Comparison of ENCODE assay signal across 10 mouse cellular contexts in the genomic region with DNA sequence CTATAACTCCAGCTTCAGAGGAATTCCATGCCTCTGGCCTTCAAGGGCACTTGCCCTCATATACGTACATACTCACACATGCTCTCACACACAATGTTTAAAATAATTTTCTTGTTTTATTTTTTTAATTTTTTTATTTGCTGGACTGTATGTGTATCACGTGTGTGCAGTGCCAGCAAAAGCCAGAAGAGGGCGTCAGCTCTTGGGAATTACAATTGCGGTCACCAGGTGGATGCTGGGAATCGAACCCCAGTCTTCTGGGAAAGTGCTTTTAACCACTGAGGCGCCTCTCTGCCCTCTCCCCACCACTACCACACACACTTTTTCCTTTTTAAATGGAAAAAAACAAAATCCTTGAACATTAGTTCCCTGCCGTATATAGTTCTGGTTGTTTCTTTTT. TPM values are rescaled to one million over a fixed set of nuclear protein-coding genes. Genes with fewer than 3 reads are reported as not detected.
DNase-seq lines count a peak whose midpoint lies in the region; ATAC-seq and TF ChIP-seq lines count a peak whose summit lies in the region.
"Had no signal": no experiment of that assay in that cellular context is flagged by ENCODE, and none has a peak within 500 bp of the region (broad histone marks: within the 10 kb centered on the region; RNA-seq: fewer than 3 reads in every experiment).

No protein-coding gene starts in this region.

- H3K27me3 ChIP-seq in heart, embryonic 14.5 days (ENCODE audit: control insufficient read depth, insufficient read depth, low read length): peaks cover 41% of the 10 kb centered on the region
- peaks cover 78% of the 10 kb centered on the region for H3K27me3 ChIP-seq in hindbrain, embryonic 10.5 days (ENCODE audit: insufficient read depth, poor library complexity, severe bottlenecking)
- peaks cover 4% of the 10 kb centered on the region; the same call in 1 of the 2 replicates for H3K27me3 ChIP-seq in midbrain, postnatal 0 days (ENCODE audit: insufficient read depth, low read length)

- H3K9ac ChIP-seq in heart, embryonic 14.5 days (ENCODE audit: low read length): peak overlapping the region; percentile 54; the same call in 1 of the 2 replicates
- no peak overlapping the region for H3K9ac ChIP-seq in midbrain, postnatal 0 days (replicated peaks; ENCODE audit: low read length, poor library complexity, severe bottlenecking)

- ATAC-seq in heart, embryonic 14.5 days (ENCODE audit: insufficient number of reproducible peaks, insufficient read depth, low FRiP score, low read depth): no peak
- no peak for ATAC-seq in midbrain, postnatal 0 days (ENCODE audit: low FRiP score)
- ATAC-seq: inflammation-experienced regulatory T-cells, adult 6 months had no signal

- DNase-seq in heart, postnatal 25 days (ENCODE audit: low spot score): no peak
- peak; percentile 65 for DNase-seq in cerebellum, adult 9-11 months
- DNase-seq in hindbrain, embryonic 10.5 days (ENCODE audit: low spot score): no peak
- no peak for DNase-seq in midbrain, postnatal 0 days (ENCODE audit: low spot score)
- DNase-seq in gastrocnemius, postnatal 10 days: no peak
- no peak for DNase-seq in lung, adult 2 months
- no peak for DNase-seq in ovary, adult 18-20 months (ENCODE audit: low spot score)

- no peaks in the 10 kb centered on the region for H3K36me3 ChIP-seq in heart, embryonic 14.5 days (ENCODE audit: control insufficient read depth, insufficient read depth, low read length)
- no peaks in the 10 kb centered on the region for H3K36me3 ChIP-seq in hindbrain, embryonic 10.5 days
- H3K36me3 ChIP-seq in midbrain, postnatal 0 days (ENCODE audit: insufficient read depth, low read length): no peaks in the 10 kb centered on the region

- peak overlapping the region in 1 of 2 experiments; percentile 51; a peak in 1 of 4 replicates for H3K4me3 ChIP-seq in heart, embryonic 14.5 days (ENCODE audit: control insufficient read depth in 1 of 2, insufficient read depth in 1 of 2, low read depth in 1 of 2, low read length in 2 of 2)
- H3K4me3 ChIP-seq in hindbrain, embryonic 10.5 days: peak overlapping the region; percentile 69; the same call in 1 of the 2 replicates
- peak overlapping the region; percentile 54 for H3K4me3 ChIP-seq in midbrain, postnatal 0 days (ENCODE audit: low read depth, low read length)
- no peak overlapping the region for H3K4me3 ChIP-seq in lung, adult 2 months (replicated peaks; ENCODE audit: extremely low read depth, low read depth, low read length)

- TF ChIP-seq CTCF in midbrain, postnatal 0 days (IDR thresholded peaks at IDR 0.05): peak; percentile 45
- TF ChIP-seq CTCF in lung, adult 2 months (IDR thresholded peaks at IDR 0.05; ENCODE audit: insufficient read depth, low read length): no peak

- H3K9me3 ChIP-seq in heart, embryonic 14.5 days (ENCODE audit: control insufficient read depth, low read length): 0 out of 2 replicates have a peak, but pooled peaks cover 3% of the 10 kb centered on the region
- no peaks in the 10 kb centered on the region for H3K9me3 ChIP-seq in hindbrain, embryonic 10.5 days
- no peaks in the 10 kb centered on the region for H3K9me3 ChIP-seq in midbrain, postnatal 0 days (ENCODE audit: low read length)

- TF ChIP-seq POLR2A in lung, adult 2 months (IDR thresholded peaks at IDR 0.05; ENCODE audit: borderline replicate concordance, extremely low read depth, low read depth, low read length): no peak

- H3K4me2 ChIP-seq in heart, embryonic 14.5 days (ENCODE audit: low read length): peak overlapping the region; percentile 83; the same call in 1 of the 2 replicates
- H3K4me2 ChIP-seq in midbrain, postnatal 0 days (ENCODE audit: low read depth, low read length, poor library complexity, severe bottlenecking): peak overlapping the region; percentile 76; the same call in 1 of the 2 replicates

- WGBS in heart, embryonic 14.5 days: 86% methylated on average over 7 of the region's 7 CpGs
- WGBS in hindbrain, embryonic 10.5 days: 86% methylated on average over 7 of the region's 7 CpGs
- 91% methylated on average over 7 of the region's 7 CpGs for WGBS in midbrain, postnatal 0 days
- WGBS in lung, adult 2 months: 85% methylated on average over 7 of the region's 7 CpGs

- H3K4me1 ChIP-seq in heart, embryonic 14.5 days (ENCODE audit: control insufficient read depth in 2 of 2, insufficient read depth in 2 of 2, low read length in 2 of 2): peaks cover 5% of the 10 kb centered on the region in 2 experiments; a peak in 3 of 4 replicates
- peaks cover 16% of the 10 kb centered on the region for H3K4me1 ChIP-seq in hindbrain, embryonic 10.5 days (replicated peaks)
- H3K4me1 ChIP-seq in midbrain, postnatal 0 days (ENCODE audit: insufficient read depth, low read length): 0 out of 2 replicates have a peak, but pooled peaks cover 4% of the 10 kb centered on the region
- peaks cover 4% of the 10 kb centered on the region; the same call in 1 of the 2 replicates for H3K4me1 ChIP-seq in lung, adult 2 months (ENCODE audit: control insufficient read depth, insufficient read depth, low read length)

- no peak overlapping the region for H3K27ac ChIP-seq in heart, embryonic 14.5 days (replicated peaks in 1 of 2; ENCODE audit: control insufficient read depth in 1 of 2, insufficient read depth in 1 of 2, low read depth in 2 of 2, low read length in 2 of 2)
- peak overlapping the region; percentile 87; the same call in 1 of the 2 replicates for H3K27ac ChIP-seq in hindbrain, embryonic 10.5 days
- peak overlapping the region; percentile 96; the same call in 1 of the 2 replicates for H3K27ac ChIP-seq in midbrain, postnatal 0 days (ENCODE audit: low read depth, low read length)

- intact Hi-C loops in heart, postnatal 25 days (cut with DNase I): no loop called here

RNA-seq across cellular contexts. Expression of a gene that starts 12.5 kb away (rescaled TPM):
- 0.22 and 0.71 TPM in 2 replicates for polyA plus RNA-seq in heart, embryonic 14.5 days (2014; fragmentation: Nextera tagmentation; extraction: Ambion mirVana)
- total RNA-seq in heart, postnatal 25 days (2021): under 1 TPM; 0.20 to 0.39 TPM
- polyA plus RNA-seq in hindbrain, embryonic 10.5 days (2016; fragmentation: Nextera tagmentation; extraction: Ambion mirVana): 0.31 and 0.68 TPM in 2 replicates
- 0.76 and 0.82 TPM in 2 replicates for total RNA-seq in midbrain, postnatal 0 days (2014; rRNA removed)
- polyA plus RNA-seq in midbrain, postnatal 0 days (2015; fragmentation: Nextera tagmentation; extraction: Ambion mirVana): 0.89 and 0.93 TPM in 2 replicates
- total RNA-seq in gastrocnemius, postnatal 10 days (2021): under 1 TPM; 0.68 to 0.78 TPM
- 0.09 and 0.12 TPM in 2 replicates for polyA plus RNA-seq in lung, adult 2 months (2012; rRNA removed)
- polyA plus RNA-seq: inflammation-experienced regulatory T-cells, adult 6 months had no signal

RNA-seq across cellular contexts. Expression of a gene that starts 19.6 kb away (rescaled TPM):
- 0.22 and 0.27 TPM in 2 replicates for polyA plus RNA-seq in heart, embryonic 14.5 days (2014; fragmentation: Nextera tagmentation; extraction: Ambion mirVana)
- total RNA-seq in heart, postnatal 25 days (2021): under 1 TPM in 1 of 2 experiments, not detected in 1; 0.17 TPM
- 0.65 and 0.68 TPM in 2 replicates for polyA plus RNA-seq in hindbrain, embryonic 10.5 days (2016; fragmentation: Nextera tagmentation; extraction: Ambion mirVana)
- total RNA-seq in midbrain, postnatal 0 days (2014; rRNA removed): 2.5 and 3.9 TPM in 2 replicates
- 2.9 and 3.3 TPM in 2 replicates for polyA plus RNA-seq in midbrain, postnatal 0 days (2015; fragmentation: Nextera tagmentation; extraction: Ambion mirVana)
- total RNA-seq in gastrocnemius, postnatal 10 days (2021): not detected
- 4.8 and 5.1 TPM in 2 replicates for polyA plus RNA-seq in lung, adult 2 months (2012; rRNA removed)
- polyA plus RNA-seq: inflammation-experienced regulatory T-cells, adult 6 months; liver, embryonic 16.5 days had no signal

RNA-seq across cellular contexts. Expression of a gene that starts 42.1 kb away (rescaled TPM):
- 52.1 and 56.8 TPM in 2 replicates for polyA plus RNA-seq in heart, embryonic 14.5 days (2014; fragmentation: Nextera tagmentation; extraction: Ambion mirVana)
- total RNA-seq in heart, postnatal 25 days (2021): 10 to 100 TPM; 74.4 to 76.2 TPM
- polyA plus RNA-seq in hindbrain, embryonic 10.5 days (2016; fragmentation: Nextera tagmentation; extraction: Ambion mirVana): 47.4 and 51.5 TPM in 2 replicates
- total RNA-seq in midbrain, postnatal 0 days (2014; rRNA removed): 34.9 and 36.6 TPM in 2 replicates
- 73.3 and 90.9 TPM in 2 replicates for polyA plus RNA-seq in midbrain, postnatal 0 days (2015; fragmentation: Nextera tagmentation; extraction: Ambion mirVana)
- total RNA-seq in gastrocnemius, postnatal 10 days (2021): 100 to 1,000 TPM; 121 to 143 TPM
- 8.9 and 14.8 TPM in 2 replicates for polyA plus RNA-seq in lung, adult 2 months (2012; rRNA removed)

Comparison
In these comparisons a context has a peak if more than half of its experiments do, and no peak if none do; other contexts are left out.
1. H3K27ac ChIP-seq: peak in hindbrain, embryonic 10.5 days (single experiment) and midbrain, postnatal 0 days (single experiment); none in heart, embryonic 14.5 days (0 of 2).